Mouse (Mus musculus) left cerebral cortex, postnatal 4 days (tissue): Measurements from ENCODE around the gene Atp2c1. TPM values are rescaled to one million over a fixed set of nuclear protein-coding genes. Genes with fewer than 3 reads are reported as not detected.

Experiments used
- DNase-seq: peaks from one replicate; pipeline ENCODE4 v3.0.0-alpha.2; 2022
- intact Hi-C: fragments of 180-260 bp; cut with DNase I; formaldehyde crosslinking; loops from one replicate; pipeline ENCODE4 v1.15.1; 2025
- total RNA-seq, 2 experiments: library from RNA; stranded (reverse); gene quantifications; 2 replicates each; pipeline ENCODE4 v1.2.3; 2021

The Atp2c1 gene
- total RNA-seq, 2 experiments from 2014 or later: 223 to 242 TPM

- intact Hi-C loops: loop anchor here (10.0 kb wide), 3 partner anchors 362 to 622 kb away; no protein-coding TSS in a partner anchor
- DNase-seq: no peak
These were observed 34.4 kb downstream of the Atp2c1 start for GRCm38 (mm10) chr9:105492744-105493143.

- intact Hi-C loops: no loop called here
- no peak for DNase-seq
These were observed 38.8 kb downstream of the Atp2c1 start for GRCm38 (mm10) chr9:105488363-105488762.

- intact Hi-C loops: no loop called here
- peak; percentile 52 for DNase-seq
These were observed 42.6 kb downstream of the Atp2c1 start for GRCm38 (mm10) chr9:105484338-105485084.

GRCm38 (mm10) chr9:105483880-105484279 lies 43.2 kb downstream of the Atp2c1 start:
- intact Hi-C loops: no loop called here
- DNase-seq: no peak

GRCm38 (mm10) chr9:105482715-105483510 lies 44.2 kb downstream of the Atp2c1 start:
- intact Hi-C loops: no loop called here
- DNase-seq: no peak

- intact Hi-C loops: no loop called here
- peak; percentile 67 for DNase-seq
These were observed 45.0 kb downstream of the Atp2c1 start for GRCm38 (mm10) chr9:105482070-105482469.

GRCm38 (mm10) chr9:105476134-105476533 lies 51.0 kb downstream of the Atp2c1 start:
- DNase-seq: no peak
- intact Hi-C loops: no loop called here

- DNase-seq: no peak
- intact Hi-C loops: no loop called here
These were observed 52.2 kb downstream of the Atp2c1 start for GRCm38 (mm10) chr9:105474910-105475309.

GRCm38 (mm10) chr9:105467787-105468186 lies 59.3 kb downstream of the Atp2c1 start:
- DNase-seq: no peak
- intact Hi-C loops: no loop called here

GRCm38 (mm10) chr9:105461496-105461895 lies 65.6 kb downstream of the Atp2c1 start:
- DNase-seq: no peak
- intact Hi-C loops: no loop called here

GRCm38 (mm10) chr9:105459032-105459431 lies 68.1 kb downstream of the Atp2c1 start:
- intact Hi-C loops: no loop called here
- DNase-seq: no peak

- intact Hi-C loops: loop anchor here (10.0 kb wide), 1 partner anchor 706 kb away; no protein-coding TSS in a partner anchor
- DNase-seq: no peak
These were observed 118.6 kb downstream of the Atp2c1 start for GRCm38 (mm10) chr9:105408549-105408948.

- intact Hi-C loops: no loop called here
- peak; percentile 90 for DNase-seq
These were observed 131.9 kb downstream of the Atp2c1 start, which contains the start of the genes Aste1 and Nek11 for GRCm38 (mm10) chr9:105395218-105395627. Aste1 (plus strand) TSS chr9:105395392. Nek11 (minus strand) TSS chr9:105395524.

GRCm38 (mm10) chr9:105394720-105395119 lies 132.4 kb downstream of the Atp2c1 start:
- intact Hi-C loops: no loop called here
- no peak for DNase-seq

GRCm38 (mm10) chr9:105390616-105391015 lies 136.5 kb downstream of the Atp2c1 start:
- intact Hi-C loops: no loop called here
- no peak for DNase-seq

GRCm38 (mm10) chr9:105389289-105389688 lies 137.8 kb downstream of the Atp2c1 start:
- DNase-seq: peak; percentile 73
- intact Hi-C loops: loop anchor here (10.0 kb wide), 1 partner anchor 974 kb away; no protein-coding TSS in a partner anchor

- intact Hi-C loops: loop anchor here (10.0 kb wide), 1 partner anchor 973 kb away; no protein-coding TSS in a partner anchor
- no peak for DNase-seq
These were observed 139.7 kb downstream of the Atp2c1 start for GRCm38 (mm10) chr9:105387403-105387802.

- intact Hi-C loops: loop anchor here (5.0 to 10.0 kb wide), 3 partner anchors 325 to 965 kb away; partner anchors contain the start of gene Mrpl3
- no peak for DNase-seq
These were observed 147.5 kb downstream of the Atp2c1 start for GRCm38 (mm10) chr9:105379533-105380145.

GRCm38 (mm10) chr9:105377622-105378021 lies 149.5 kb downstream of the Atp2c1 start:
- intact Hi-C loops: loop anchor here (10.0 kb wide), 1 partner anchor 323 kb away; the partner anchor contains the start of gene Mrpl3
- no peak for DNase-seq

GRCm38 (mm10) chr9:105376954-105377530 lies 150.1 kb downstream of the Atp2c1 start:
- DNase-seq: no peak
- intact Hi-C loops: loop anchor here (10.0 kb wide), 1 partner anchor 322 kb away; the partner anchor contains the start of gene Mrpl3
